Mouse (Mus musculus): ENCODE data around the gene Clca3a1.

Gene Clca3a1

DNA sequence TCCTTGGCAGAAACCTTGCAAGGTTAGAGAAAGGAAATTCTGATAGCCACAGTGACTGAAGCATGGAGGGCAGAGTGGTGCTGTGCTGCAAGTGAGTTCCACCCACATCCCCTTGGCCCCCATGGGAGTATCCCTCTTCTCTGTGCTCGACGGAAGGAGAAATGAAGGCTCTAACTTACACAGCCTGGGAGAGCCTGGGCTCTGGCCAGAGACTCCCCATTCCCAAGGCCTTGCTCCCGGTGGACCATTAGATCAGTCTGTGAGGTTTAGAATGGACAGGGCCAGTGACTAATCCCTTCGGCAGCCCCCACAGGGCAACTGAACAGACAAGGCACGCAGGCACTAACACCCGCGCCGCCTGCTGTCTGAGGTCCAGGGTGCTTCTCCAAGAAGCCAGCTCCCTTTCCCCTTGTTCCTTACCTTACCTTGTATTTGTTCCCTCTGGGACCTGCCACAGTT, 81.0 kb downstream of the Clca3a1 start:
- no peak for DNase-seq

Data from cerebellum, postnatal 10 days (tissue).